Mouse (Mus musculus) G1E (cell line): ENCODE data around the gene Nemf.

Experiments used
- CTCF ChIP-seq: IDR thresholded peaks from 2 replicates; pipeline ENCODE4 v1.5.1; 2012; ENCODE audit warnings: low read depth, low read length, inconsistent platforms, mixed read lengths
- GATA1 ChIP-seq: IDR thresholded peaks from 2 replicates; pipeline ENCODE4 v1.6.1; 2012; ENCODE audit warnings: borderline replicate concordance, low read length, inconsistent platforms, mixed read lengths
- GATA2 ChIP-seq: IDR thresholded peaks from 2 replicates; pipeline ENCODE4 v1.6.1; 2012; ENCODE audit warnings: low read depth, low read length, inconsistent platforms, borderline replicate concordance
- POLR2AphosphoS5 ChIP-seq: IDR thresholded peaks from 2 replicates; pipeline ENCODE4 v1.6.1; 2012; ENCODE audit warnings: low read depth, low read length, inconsistent platforms; ENCODE audit not compliant: insufficient replicate concordance

GRCm38 (mm10) chr12:69333547-69333946 lies 23.4 kb downstream of the Nemf start:
- TF ChIP-seq CTCF (peak; percentile 59), GATA2 (no peak), POLR2AphosphoS5 (no peak), GATA1 (no peak)
